Mouse (Mus musculus) erythroblast, embryonic 14.5 days (primary cell): ENCODE data around the gene Gm20489.

Experiments
- GATA1 ChIP-seq: IDR thresholded peaks from 2 replicates; pipeline ENCODE4 v1.6.1; 2012; ENCODE audit warnings: low read length, inconsistent platforms, mixed read lengths
- TAL1 ChIP-seq: IDR thresholded peaks from 3 replicates; pipeline ENCODE4 v1.6.1; 2012; ENCODE audit warnings: low read length, inconsistent platforms, mixed read lengths

DNA sequence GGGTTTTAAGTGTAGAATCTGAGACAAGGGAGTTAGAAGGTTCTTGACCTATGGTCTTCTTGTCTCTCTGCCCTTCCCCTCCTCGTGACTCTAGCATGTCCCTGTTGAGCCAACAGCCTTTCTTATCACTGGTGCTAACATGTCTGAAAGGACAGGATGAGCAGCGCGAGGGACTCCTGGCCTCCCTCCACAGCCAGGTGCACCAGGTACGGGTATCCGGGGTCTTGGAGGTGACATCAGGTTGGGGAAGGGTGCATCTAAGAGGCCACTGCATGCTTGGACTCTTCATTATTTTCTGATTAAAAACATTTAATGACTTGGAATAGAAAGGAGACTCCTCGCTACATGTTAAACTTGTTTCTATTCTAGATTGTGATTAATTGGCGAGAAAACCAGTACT is 20.2 kb upstream of the Gm20489 start:
- no peak for TF ChIP-seq TAL1
- no peak for TF ChIP-seq GATA1
